Mouse (Mus musculus) G1E (cell line): ENCODE measurements at regions not wholly inside any gene's neighbourhood (a gene's known extent, or its start where the extent isn't known, plus 50 kb on each side); places are given as distances from the start of the nearest gene placed in this dataset.

ENCODE experiments used
- ATAC-seq: 2 replicates; pipeline ENCODE4 v1.8.0; 2016; ENCODE audit warnings: mild to moderate bottlenecking; ENCODE audit not compliant: insufficient number of reproducible peaks, poor library complexity, low FRiP score, severe bottlenecking; ENCODE audit errors: extremely low read depth
- DNase-seq: peaks from one replicate; pipeline ENCODE4 v3.0.0; 2012; ENCODE audit warnings: low spot score
- H3K27me3 ChIP-seq: 2 replicates; pipeline ENCODE4 v1.6.1; 2012; ENCODE audit warnings: mild to moderate bottlenecking, low read length, inconsistent platforms; ENCODE audit not compliant: insufficient read depth
- H3K36me3 ChIP-seq: replicated peaks from 2 replicates; pipeline ENCODE3; 2012; ENCODE audit warnings: mild to moderate bottlenecking, inconsistent platforms
- H3K4me1 ChIP-seq: 2 replicates; pipeline ENCODE4 v1.6.1; 2012; ENCODE audit warnings: low read depth, low read length, inconsistent platforms, mixed read lengths; ENCODE audit not compliant: insufficient read depth
- H3K4me3 ChIP-seq: 2 replicates; pipeline ENCODE4 v1.5.1; 2012; ENCODE audit warnings: low read depth, mild to moderate bottlenecking, inconsistent platforms, low read length, moderate library complexity, mixed read lengths
- H3K9me3 ChIP-seq: replicated peaks from 2 replicates; pipeline ENCODE4 v1.6.1; 2012; ENCODE audit warnings: inconsistent platforms
- CTCF ChIP-seq: IDR thresholded peaks from 2 replicates; pipeline ENCODE4 v1.5.1; 2012; ENCODE audit warnings: low read depth, low read length, inconsistent platforms, mixed read lengths
- GATA1 ChIP-seq: IDR thresholded peaks from 2 replicates; pipeline ENCODE4 v1.6.1; 2012; ENCODE audit warnings: borderline replicate concordance, low read length, inconsistent platforms, mixed read lengths
- GATA2 ChIP-seq: IDR thresholded peaks from 2 replicates; pipeline ENCODE4 v1.6.1; 2012; ENCODE audit warnings: low read depth, low read length, inconsistent platforms, borderline replicate concordance
- POLR2AphosphoS5 ChIP-seq: IDR thresholded peaks from 2 replicates; pipeline ENCODE4 v1.6.1; 2012; ENCODE audit warnings: low read depth, low read length, inconsistent platforms; ENCODE audit not compliant: insufficient replicate concordance
- TAL1 ChIP-seq: conservative IDR thresholded peaks from 2 replicates; pipeline ENCODE4 v1.6.1; 2012; ENCODE audit warnings: low read depth, low read length, inconsistent platforms, mixed read lengths

DNA sequence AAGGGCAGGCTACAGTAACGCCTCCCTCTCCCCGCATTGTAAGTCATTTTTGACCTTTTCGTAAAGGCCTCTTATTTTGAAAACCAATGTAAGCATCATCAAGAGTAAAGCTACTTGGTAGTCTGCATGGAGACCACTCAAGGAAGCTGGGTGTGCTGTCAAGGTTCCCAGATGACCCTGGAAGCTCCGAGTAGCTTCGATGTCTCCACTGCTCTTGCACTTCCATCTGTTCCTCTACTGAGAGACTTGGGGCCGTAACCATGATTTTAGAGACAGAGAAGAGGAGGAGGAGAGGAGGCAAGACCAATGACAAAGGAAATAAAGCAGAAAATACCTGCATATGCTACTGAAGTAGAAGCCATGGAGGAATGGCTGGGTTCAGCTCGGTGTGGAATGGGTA is 256.0 kb downstream of the Gm11361 start:
- H3K27me3 ChIP-seq = 0 out of 2 replicates have a peak, but pooled peaks cover 2% of the 10 kb centered on the region
- no peaks in the 10 kb centered on the region for H3K36me3 ChIP-seq
- no peaks in the 10 kb centered on the region for H3K4me1 ChIP-seq
- no peak overlapping the region for H3K4me3 ChIP-seq
- no peak for TF ChIP-seq TAL1
- no peak for TF ChIP-seq POLR2AphosphoS5
- TF ChIP-seq GATA2 = no peak
- no peak for TF ChIP-seq CTCF
- TF ChIP-seq GATA1 = no peak
- H3K9me3 ChIP-seq = no peaks in the 10 kb centered on the region
- no peak for DNase-seq
- no peak for ATAC-seq

DNA sequence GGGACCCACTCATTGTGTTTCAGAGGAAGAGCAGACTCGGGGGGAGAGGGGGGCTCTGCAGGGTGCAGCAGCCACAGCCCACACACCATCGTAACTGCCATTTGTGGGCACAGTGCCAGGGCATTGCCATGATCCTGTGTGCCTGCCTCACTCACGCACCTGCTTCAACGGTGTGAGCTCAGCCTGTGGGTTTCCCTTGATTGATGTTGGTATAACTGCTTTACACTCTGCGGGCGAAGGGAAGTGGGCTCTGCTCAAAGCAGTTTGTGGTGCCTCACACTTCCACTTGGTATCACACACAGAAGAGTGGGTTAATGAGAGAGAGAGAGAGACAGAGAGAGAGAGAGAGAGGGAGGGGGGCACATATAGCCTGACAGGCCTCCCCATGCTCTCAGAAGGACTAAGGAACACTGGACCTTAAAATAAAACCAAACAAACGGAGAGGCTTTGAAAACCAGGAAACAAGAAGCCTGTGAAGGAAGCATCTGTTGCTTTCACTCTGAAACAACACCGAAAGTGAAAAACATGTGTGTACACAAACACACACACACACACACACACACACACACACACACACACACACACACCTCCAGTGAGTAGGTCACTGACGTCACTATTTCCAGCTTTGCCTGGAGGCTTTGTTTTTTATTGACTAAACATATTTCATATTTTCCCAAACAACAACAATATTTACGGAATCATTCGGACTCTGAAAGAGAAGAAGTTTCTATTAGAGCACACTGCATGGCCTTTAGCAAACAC is 255.4 kb downstream of the Gm11361 start:
- H3K4me1 ChIP-seq = no peaks in the 10 kb centered on the region
- no peak for DNase-seq
- no peak overlapping the region for H3K4me3 ChIP-seq
- no peaks in the 10 kb centered on the region for H3K9me3 ChIP-seq
- TF ChIP-seq GATA2 (no peak), POLR2AphosphoS5 (no peak), CTCF (no peak), TAL1 (no peak)
- ATAC-seq = no peak
- H3K27me3 ChIP-seq = 0 out of 2 replicates have a peak, but pooled peaks cover 2% of the 10 kb centered on the region
- no peaks in the 10 kb centered on the region for H3K36me3 ChIP-seq

DNA sequence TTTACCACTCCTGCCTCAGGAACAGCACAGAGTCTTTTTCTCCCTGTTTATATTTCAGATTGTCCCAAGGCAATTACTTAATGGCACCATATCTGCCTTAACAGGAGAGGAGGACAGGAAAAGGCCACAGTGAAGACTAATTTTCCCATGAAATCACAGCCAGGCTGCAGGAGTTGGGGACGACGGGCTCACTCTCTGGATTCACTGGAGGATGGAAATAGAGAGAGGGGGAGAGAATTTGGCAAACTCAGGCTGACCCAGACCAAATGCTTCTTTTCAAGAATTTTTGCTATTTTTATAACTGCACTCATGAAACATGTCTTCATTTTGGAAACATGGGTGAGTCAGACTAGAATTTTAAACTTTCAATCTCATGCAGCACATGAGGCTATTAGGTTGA is 250.9 kb downstream of the Gm11361 start:
- ATAC-seq = no peak
- Histone ChIP-seq H3K36me3 (no peaks in the 10 kb centered on the region), H3K9me3 (no peaks in the 10 kb centered on the region), H3K4me3 (no peak overlapping the region), H3K4me1 (no peaks in the 10 kb centered on the region), H3K27me3 (0 out of 2 replicates have a peak, but pooled peaks cover 2% of the 10 kb centered on the region)
- DNase-seq = no peak
- TF ChIP-seq GATA2 = no peak
- no peak for TF ChIP-seq POLR2AphosphoS5
- no peak for TF ChIP-seq TAL1
- no peak for TF ChIP-seq CTCF
- TF ChIP-seq GATA1 = no peak

DNA sequence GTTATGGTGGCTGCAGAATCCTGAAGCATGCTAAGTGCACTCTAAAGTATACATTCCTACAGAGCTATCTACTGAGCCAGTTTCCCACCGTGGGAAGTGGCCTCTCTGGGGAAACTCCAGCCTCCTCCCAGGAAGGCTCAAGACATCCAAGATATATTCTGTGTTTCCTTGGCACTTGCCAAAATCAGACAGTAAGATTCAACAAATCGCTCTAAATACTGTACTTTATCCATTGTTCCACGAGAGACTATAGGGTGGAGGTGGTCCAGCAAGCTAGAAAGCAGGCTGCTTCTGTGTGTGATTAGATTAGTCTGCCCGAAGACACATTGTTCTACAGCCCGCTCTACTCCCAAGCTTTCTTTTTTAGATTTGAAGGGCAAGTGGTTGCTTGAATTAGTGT is 250.5 kb downstream of the Gm11361 start:
- no peak for DNase-seq
- TF ChIP-seq GATA1 (no peak), TAL1 (no peak), GATA2 (no peak), CTCF (no peak), POLR2AphosphoS5 (no peak)
- H3K4me1 ChIP-seq = no peaks in the 10 kb centered on the region
- H3K27me3 ChIP-seq = 0 out of 2 replicates have a peak, but pooled peaks cover 2% of the 10 kb centered on the region
- H3K36me3 ChIP-seq = no peaks in the 10 kb centered on the region
- no peak overlapping the region for H3K4me3 ChIP-seq
- no peak for ATAC-seq
- H3K9me3 ChIP-seq = no peaks in the 10 kb centered on the region

DNA sequence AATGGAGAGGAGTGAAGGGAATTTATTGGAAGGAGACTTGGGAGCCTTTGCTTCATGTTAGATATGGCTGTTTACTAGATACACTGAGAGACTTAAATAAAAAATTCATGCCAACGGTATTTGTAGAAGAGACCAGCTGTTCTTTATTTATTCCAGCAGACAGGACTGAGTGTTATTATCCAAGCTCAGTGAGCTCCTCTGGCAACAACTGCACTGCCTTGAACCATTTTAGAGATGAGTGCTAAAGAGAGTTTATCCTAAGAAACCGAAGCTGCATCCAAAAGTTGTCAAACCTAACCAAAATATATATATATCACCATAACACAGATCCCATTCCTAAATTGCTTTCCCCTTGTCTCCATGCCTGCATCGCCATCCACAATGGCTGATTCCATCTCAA is 247.0 kb downstream of the Gm11361 start:
- no peaks in the 10 kb centered on the region for H3K9me3 ChIP-seq
- no peak overlapping the region for H3K4me3 ChIP-seq
- no peak for TF ChIP-seq GATA2
- no peak for TF ChIP-seq TAL1
- no peak for TF ChIP-seq GATA1
- TF ChIP-seq POLR2AphosphoS5 = no peak
- TF ChIP-seq CTCF = no peak
- H3K36me3 ChIP-seq = no peaks in the 10 kb centered on the region
- no peak for DNase-seq
- H3K27me3 ChIP-seq = 0 out of 2 replicates have a peak, but pooled peaks cover 2% of the 10 kb centered on the region
- H3K4me1 ChIP-seq = no peaks in the 10 kb centered on the region
- no peak for ATAC-seq

DNA sequence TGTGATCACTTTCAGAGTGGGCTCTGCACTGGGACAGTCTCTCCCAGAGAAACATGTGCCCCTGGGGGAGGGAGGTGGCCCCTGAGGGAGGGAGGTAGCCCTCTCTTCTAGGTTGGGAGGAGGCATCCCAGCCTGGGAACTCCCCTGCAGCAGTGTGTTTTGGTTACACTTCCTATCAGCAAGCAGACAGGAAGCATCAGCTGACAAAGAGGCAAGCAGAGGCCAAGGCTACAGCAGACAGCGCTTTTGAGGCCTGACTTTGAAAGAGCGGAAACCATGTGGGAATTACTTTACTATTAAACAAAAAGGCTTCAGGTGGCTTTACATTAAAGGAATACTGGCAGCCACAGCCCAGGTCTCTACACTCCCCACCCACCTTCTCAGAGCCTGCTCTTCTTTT is 244.8 kb downstream of the Gm11361 start:
- Histone ChIP-seq H3K4me3 (no peak overlapping the region), H3K9me3 (no peaks in the 10 kb centered on the region), H3K4me1 (no peaks in the 10 kb centered on the region), H3K27me3 (0 out of 2 replicates have a peak, but pooled peaks cover 2% of the 10 kb centered on the region), H3K36me3 (no peaks in the 10 kb centered on the region)
- no peak for DNase-seq
- ATAC-seq = no peak
- TF ChIP-seq CTCF = no peak
- TF ChIP-seq GATA1 = no peak
